Mouse (Mus musculus): ENCODE data around the gene Btbd8. TPM values are rescaled to one million over a fixed set of nuclear protein-coding genes. Genes with fewer than 3 reads are reported as not detected.

Btbd8 gene
- 100 to 1,000 TPM; 106 to 112 TPM for total RNA-seq (2021)

DNA sequence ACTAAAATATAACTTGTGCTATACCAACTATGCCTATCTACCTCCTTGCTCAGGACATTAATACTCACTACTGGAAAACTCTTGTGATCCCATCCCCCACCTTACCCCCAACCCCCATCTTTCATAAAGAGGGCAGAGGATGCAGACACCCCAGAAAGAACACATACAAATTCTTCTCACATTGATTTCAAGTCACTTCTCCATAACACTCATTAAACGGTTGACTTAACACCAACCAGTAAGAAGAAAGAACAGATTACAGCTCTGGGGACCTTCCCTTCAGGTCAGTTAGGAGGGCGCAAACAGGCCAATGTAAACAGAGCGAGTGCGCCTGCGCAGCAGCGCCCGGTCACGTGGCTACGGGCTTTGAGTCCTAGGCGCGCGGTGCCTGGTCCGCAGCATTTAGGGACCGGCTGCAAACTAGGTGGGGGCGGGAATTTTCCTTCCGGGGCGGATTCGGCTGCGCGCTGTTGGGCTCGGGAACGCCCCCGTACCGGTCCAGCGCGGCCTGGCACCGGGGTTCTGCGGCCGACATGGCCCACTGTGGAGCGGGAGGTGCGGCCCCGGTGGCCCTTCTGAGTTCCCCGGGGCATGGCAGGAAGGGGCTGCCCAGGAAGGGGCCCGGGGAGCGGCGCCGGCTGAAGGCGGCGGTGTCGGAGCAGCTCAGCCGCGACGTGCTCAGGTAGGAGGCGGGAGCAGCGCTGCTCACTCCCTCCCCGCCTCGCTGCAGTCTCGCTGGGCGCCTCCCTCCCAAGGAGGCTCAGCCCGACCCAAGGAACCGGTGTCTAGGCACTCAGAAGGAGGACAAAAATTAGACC lies at the start of gene Btbd8:
Btbd8 (plus strand) TSS at position 534 of the 818 bp plus-strand sequence.
- peak; percentile 89 to 91 for DNase-seq

DNA sequence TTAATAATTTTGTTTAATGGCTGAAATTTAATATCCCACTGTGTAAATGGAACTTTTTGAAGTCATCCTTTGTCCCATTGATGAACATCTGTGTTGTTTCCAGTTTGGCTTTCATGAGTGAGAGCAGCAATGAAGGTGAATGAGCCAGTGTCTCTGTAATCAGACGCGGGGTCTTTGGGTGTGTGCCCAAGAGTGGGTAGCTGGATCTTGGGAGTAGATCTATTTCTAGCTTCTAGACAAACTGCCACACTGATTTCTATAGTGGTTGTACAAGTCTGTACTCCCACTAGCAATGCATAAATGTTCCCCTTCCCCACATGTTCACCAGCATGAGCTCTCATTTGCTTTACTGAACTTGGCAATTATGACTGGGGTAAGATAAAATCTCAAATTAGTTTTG lies 48.4 kb upstream of the Btbd8 start:
- DNase-seq: no peak

GRCm38 (mm10) chr5:107394437-107394836 lies 43.4 kb upstream of the Btbd8 start:
- DNase-seq: no peak

- DNase-seq: no peak
Measured at GRCm38 (mm10) chr5:107402436-107402835, 35.4 kb upstream of the Btbd8 start, which contains the start of gene Ephx4. Gene Ephx4 (plus strand): TSS chr5:107402736.

DNA sequence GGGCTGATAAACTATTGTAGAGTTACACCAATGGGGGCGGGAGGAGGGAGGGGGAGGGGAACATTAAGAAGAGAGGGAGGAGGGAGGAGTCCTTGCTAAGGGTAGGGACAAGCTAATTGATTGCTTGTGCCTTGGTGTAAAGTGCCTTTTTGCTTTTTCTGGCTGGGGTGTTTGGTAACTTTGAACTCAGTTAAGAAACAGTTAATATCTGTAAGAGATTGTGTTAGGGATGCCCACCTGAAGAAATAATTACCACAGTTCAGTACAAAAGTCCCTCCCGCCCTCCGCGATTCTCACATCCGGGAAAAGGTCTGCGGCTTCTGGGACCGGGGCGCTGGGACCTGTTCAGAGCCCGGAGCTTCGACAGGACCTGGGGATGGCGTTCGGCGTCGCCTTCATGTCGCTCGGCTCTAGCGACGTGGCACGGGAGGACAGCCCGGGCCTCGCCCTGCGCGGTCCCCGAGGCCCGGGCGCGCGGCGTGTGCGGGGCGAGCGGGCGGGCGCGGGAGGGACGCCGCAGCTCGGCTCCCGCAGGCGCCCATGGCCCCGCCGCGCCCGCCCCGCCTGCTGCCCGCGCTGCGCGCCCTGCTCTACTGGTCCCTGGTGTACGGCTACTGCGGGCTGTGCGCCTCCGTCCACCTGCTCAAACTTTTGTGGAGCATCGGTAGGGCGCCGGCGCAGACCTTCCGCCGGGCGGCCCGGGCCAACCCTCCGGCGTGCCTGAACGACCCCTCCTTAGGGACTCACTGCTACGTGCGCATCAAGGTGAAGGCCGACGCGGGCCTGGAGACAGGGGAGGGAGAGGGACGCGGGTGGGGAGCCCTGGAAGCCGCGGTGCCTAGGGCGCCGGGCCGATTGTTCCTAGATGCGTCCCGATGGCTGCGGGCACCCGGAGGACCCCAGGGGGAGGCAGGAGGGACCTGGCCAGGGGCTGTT lies 34.5 kb upstream of the Btbd8 start:
- peak in 1 of 2 experiments; percentile 37 for DNase-seq

GRCm38 (mm10) chr5:107403947-107404684 lies 33.7 kb upstream of the Btbd8 start:
- DNase-seq: peak in 1 of 2 experiments; percentile 61

DNA sequence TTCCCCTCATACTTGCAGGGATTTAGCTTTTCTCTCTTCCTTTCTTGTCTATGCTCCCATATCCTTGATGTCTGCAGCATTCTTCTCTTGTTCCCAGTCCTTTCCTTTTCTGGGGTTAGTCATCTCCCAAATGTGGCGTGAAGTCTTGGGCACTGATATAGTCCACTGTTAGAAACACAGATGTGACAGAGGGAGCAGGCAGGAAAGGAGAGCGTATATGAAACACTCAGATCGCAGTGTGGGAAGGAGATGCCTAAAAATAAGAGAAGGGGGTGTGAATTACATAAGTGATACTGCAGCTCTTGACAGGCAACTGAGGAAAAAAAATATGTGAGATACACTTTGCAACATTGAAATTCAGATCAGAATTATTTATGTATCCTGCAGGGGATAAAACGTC lies 32.4 kb upstream of the Btbd8 start:
- peak in 1 of 2 experiments; percentile 26 for DNase-seq

- DNase-seq: no peak
Measured at GRCm38 (mm10) chr5:107410305-107410704, 27.5 kb upstream of the Btbd8 start.

- DNase-seq: no peak
Measured at GRCm38 (mm10) chr5:107411326-107411725, 26.5 kb upstream of the Btbd8 start.

GRCm38 (mm10) chr5:107412285-107412684 lies 25.5 kb upstream of the Btbd8 start:
- DNase-seq: no peak

GRCm38 (mm10) chr5:107415098-107415497 lies 22.7 kb upstream of the Btbd8 start:
- DNase-seq: peak in 1 of 2 experiments; percentile 20

DNA sequence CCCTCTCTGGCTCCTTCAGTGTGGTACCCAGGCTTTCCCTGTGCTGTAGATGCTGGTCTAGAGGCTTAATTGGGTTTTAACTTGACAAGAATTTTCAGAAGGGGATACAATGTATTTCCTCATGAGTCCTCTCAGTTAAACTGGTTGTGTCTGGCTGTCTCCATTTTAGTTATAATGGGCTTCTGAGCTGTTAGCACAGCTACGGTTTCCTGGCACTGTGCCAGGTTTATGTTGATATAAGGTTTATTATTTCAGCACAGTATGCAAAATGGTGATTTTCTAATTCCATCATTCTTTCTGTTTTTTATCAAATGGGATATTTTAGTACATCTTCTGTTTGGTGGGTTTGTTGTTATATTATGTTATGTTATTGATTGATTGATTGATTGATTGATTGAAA lies 16.1 kb upstream of the Btbd8 start:
- no peak for DNase-seq

DNA sequence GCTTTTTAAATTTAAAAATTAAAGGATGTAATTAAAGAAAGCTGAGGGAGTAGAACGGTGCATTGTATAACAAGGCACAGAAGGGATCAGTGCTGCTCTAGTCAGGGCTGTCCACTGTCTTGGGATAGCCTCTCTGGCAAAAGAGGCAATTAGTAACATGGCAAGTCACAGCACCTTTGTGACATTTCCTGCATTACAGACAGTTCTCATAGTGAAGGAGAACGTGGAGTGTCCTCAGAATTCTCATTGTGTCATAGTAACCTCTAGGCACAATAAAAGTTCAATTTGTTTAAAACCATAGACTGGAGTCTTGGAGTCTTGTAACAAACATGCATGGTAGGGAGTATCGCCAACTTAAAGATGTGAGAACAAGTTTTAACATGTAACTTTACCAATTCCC lies 6.5 kb upstream of the Btbd8 start, which contains the start of gene Lpcat2b:
Lpcat2b (plus strand) TSS at position 301 of the 400 bp plus-strand sequence.
- no peak for DNase-seq

GRCm38 (mm10) chr5:107434001-107434400 lies 3.8 kb upstream of the Btbd8 start:
- DNase-seq: no peak

GRCm38 (mm10) chr5:107436185-107436584 lies 1.6 kb upstream of the Btbd8 start:
- no peak for DNase-seq

- no peak for DNase-seq
Measured at GRCm38 (mm10) chr5:107436587-107437209, 1.1 kb upstream of the Btbd8 start.

GRCm38 (mm10) chr5:107438353-107438752 lies 556 bp downstream of the Btbd8 start:
- DNase-seq: no peak

- DNase-seq: no peak
Measured at GRCm38 (mm10) chr5:107441881-107442280, 4.1 kb downstream of the Btbd8 start.

GRCm38 (mm10) chr5:107444251-107444650 lies 6.5 kb downstream of the Btbd8 start:
- no peak for DNase-seq

DNA sequence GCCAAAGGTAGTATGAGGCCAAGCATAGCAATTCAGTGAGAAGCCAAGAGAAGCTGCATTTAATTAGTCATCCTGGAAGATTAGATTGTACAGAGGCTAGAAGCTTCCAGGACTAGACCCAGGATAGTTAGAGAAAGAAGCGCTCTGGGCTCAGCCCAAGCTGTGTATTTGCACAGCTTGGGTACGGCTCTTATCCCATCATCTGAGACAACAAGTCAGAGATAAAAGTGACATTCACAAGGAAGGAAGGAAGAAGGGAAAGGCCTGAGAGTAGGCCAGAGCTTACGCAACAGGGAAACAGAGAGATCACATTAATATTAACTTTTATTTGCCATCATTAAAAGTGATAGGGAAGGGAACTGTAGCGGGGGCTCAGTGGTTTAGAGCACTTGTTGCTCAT lies 10.2 kb downstream of the Btbd8 start:
- no peak for DNase-seq

DNA sequence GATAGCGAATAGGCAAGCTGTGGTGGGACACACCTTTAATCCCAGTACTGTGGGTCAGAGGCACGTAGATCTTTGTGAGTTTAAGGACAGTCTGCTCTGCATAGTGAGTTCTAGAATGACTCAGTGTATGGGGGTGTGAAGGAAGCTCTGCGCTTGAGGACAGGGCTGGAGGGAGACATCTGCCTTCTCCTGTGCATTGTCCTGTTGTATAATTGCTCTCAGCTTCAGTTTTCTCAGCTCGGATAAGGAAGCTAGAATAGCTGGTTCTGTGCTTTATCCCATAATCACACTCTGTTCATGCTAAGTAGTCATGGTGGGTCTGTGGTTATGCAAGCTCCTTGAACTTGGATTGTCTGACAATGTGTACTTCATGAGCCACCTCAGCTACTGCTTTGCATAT lies 11.0 kb downstream of the Btbd8 start:
- no peak for DNase-seq

DNA sequence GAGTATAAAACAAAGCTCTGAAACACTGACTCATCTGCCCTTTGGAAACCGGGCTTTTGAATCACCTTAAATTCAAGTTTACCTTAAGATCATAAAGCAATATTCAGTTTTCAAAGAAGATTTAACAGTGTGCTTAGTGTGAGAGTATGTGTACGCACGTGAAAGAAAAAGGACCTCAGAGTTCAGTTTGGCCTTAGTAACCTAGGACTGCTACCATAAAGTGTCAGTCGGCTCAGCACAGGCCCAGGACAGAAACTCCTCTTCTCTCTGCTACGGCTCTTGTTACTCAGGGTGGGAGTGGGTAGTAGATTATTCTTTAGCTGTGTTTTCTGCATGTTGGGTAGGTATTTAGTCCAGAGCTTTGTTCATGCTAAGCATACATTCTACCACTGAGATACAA lies 11.8 kb downstream of the Btbd8 start:
- DNase-seq: no peak
